Mouse (Mus musculus) ES-E14 (cell line): Measurements from ENCODE around the gene Ptprn2.

Source experiments
- MAFK ChIP-seq: IDR thresholded peaks from 2 replicates; pipeline ENCODE4 v1.6.1; 2014; ENCODE audit warnings: mild to moderate bottlenecking, low read depth, low read length, inconsistent platforms; ENCODE audit not compliant: insufficient read depth
- ZC3H11A ChIP-seq: IDR thresholded peaks from 2 replicates; pipeline ENCODE4 v1.6.1; 2012; ENCODE audit warnings: low read depth, mild to moderate bottlenecking, inconsistent platforms, low read length, borderline replicate concordance
- ZNF384 ChIP-seq: IDR thresholded peaks from 2 replicates; pipeline ENCODE4 v1.6.1; 2012; ENCODE audit warnings: low read depth, low read length, inconsistent platforms

DNA sequence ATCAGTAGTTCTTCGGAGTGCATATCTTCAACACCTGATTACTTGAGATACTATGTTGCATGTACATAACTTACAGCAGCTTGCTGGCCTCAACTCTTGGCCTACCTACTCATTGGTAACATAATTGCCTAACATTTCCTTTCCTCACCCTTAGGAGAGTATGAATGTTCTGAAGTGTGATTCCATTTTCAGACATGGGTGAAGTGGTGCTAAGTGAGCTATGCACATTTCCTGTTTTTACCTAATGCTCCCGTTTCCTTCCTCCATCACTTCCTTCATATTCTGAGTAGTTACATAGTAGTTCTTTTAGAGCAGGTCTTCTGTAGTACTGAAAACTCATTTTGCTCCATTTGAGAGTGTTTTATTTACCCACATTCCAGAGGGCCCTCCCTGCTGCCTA, 334.3 kb downstream of the Ptprn2 start:
- TF ChIP-seq ZNF384 (no peak), MAFK (no peak), ZC3H11A (no peak)
